Mouse (Mus musculus) bone marrow, adult 2 months (tissue): ENCODE measurements around the gene Pkib.

Source experiments
- CTCF ChIP-seq: fragments of 200-500 bp; IDR thresholded peaks from 2 replicates; pipeline ENCODE4 v1.5.1; 2011; ENCODE audit warnings: low read length, control low read depth; ENCODE audit not compliant: control insufficient read depth, insufficient read depth
- POLR2A ChIP-seq: fragments of 200-500 bp; IDR thresholded peaks from 2 replicates; pipeline ENCODE4 v1.6.1; 2011; ENCODE audit warnings: low read depth, mild to moderate bottlenecking, control low read depth, low read length, borderline replicate concordance; ENCODE audit not compliant: control insufficient read depth

- TF ChIP-seq CTCF (no peak), POLR2A (no peak)
Observed at GRCm38 (mm10) chr10:57664253-57664652, 32.5 kb downstream of the Pkib start.
